Mouse (Mus musculus): ENCODE data around the gene Cic. TPM values are rescaled to one million over a fixed set of nuclear protein-coding genes. Genes with fewer than 3 reads are reported as not detected.

The Cic gene
- polyA plus RNA-seq, 1 experiment from 2014 or later, result 47.0 TPM

- Histone ChIP-seq H3K9ac (no peak overlapping the region), H3K27ac (no peak overlapping the region), H3K4me2 (replicated peaks) (no peak overlapping the region), H3K27me3 (no peaks in the 10 kb centered on the region), H3K4me1 (peaks cover 32% of the 10 kb centered on the region), H3K4me3 (no peak overlapping the region), H3K36me3 (peaks cover 37% of the 10 kb centered on the region), H3K9me3 (no peaks in the 10 kb centered on the region)
- WGBS, result 88% methylated on average over 38 of the region's 38 CpGs
- no peak for ATAC-seq (ENCODE audit: insufficient number of reproducible peaks, insufficient read depth, low FRiP score, low TSS enrichment)
These were observed 5.1 kb downstream of the Cic start for GRCm38 (mm10) chr7:25272445-25273258.

- H3K9me3 ChIP-seq, result no peaks in the 10 kb centered on the region
- H3K4me1 ChIP-seq, result peaks cover 36% of the 10 kb centered on the region
- H3K4me3 ChIP-seq, result no peak overlapping the region
- H3K27me3 ChIP-seq, result no peaks in the 10 kb centered on the region
- H3K27ac ChIP-seq, result no peak overlapping the region
- no peak overlapping the region for H3K9ac ChIP-seq
- peaks cover 37% of the 10 kb centered on the region for H3K36me3 ChIP-seq
- no peak overlapping the region for H3K4me2 ChIP-seq (replicated peaks)
- 93% methylated on average over 22 of the region's 22 CpGs for WGBS
- no peak for ATAC-seq (ENCODE audit: insufficient number of reproducible peaks, insufficient read depth, low FRiP score, low TSS enrichment)
These were observed 6.0 kb downstream of the Cic start for GRCm38 (mm10) chr7:25273259-25274241.

GRCm38 (mm10) chr7:25274571-25274970 lies 7.1 kb downstream of the Cic start:
- no peak for ATAC-seq (ENCODE audit: insufficient number of reproducible peaks, insufficient read depth, low FRiP score, low TSS enrichment)
- H3K27ac ChIP-seq, result 0 out of 2 replicates have a peak overlapping the region, but pooled peaks have one; percentile 72
- WGBS, result 66% methylated on average over 5 of the region's 5 CpGs
- H3K4me1 ChIP-seq, result peaks cover 28% of the 10 kb centered on the region
- H3K4me2 ChIP-seq (replicated peaks), result no peak overlapping the region
- no peak overlapping the region; the same call in 1 of the 2 replicates for H3K4me3 ChIP-seq
- no peaks in the 10 kb centered on the region for H3K27me3 ChIP-seq
- no peaks in the 10 kb centered on the region for H3K9me3 ChIP-seq
- H3K36me3 ChIP-seq, result peaks cover 37% of the 10 kb centered on the region
- 0 out of 2 replicates have a peak overlapping the region, but pooled peaks have one; percentile 4 for H3K9ac ChIP-seq

- 0 out of 2 replicates have a peak overlapping the region, but pooled peaks have one; percentile 4 for H3K9ac ChIP-seq
- H3K4me2 ChIP-seq (replicated peaks), result no peak overlapping the region
- no peak overlapping the region; the same call in 1 of the 2 replicates for H3K4me3 ChIP-seq
- H3K27ac ChIP-seq, result peak overlapping the region; percentile 72; the same call in 1 of the 2 replicates
- no peak for ATAC-seq (ENCODE audit: insufficient number of reproducible peaks, insufficient read depth, low FRiP score, low TSS enrichment)
- no peaks in the 10 kb centered on the region for H3K27me3 ChIP-seq
- 89% methylated on average over 3 of the region's 3 CpGs for WGBS
- no peaks in the 10 kb centered on the region for H3K9me3 ChIP-seq
- peaks cover 37% of the 10 kb centered on the region for H3K36me3 ChIP-seq
- H3K4me1 ChIP-seq, result peaks cover 25% of the 10 kb centered on the region
These were observed 7.5 kb downstream of the Cic start for GRCm38 (mm10) chr7:25274996-25275395.

- Histone ChIP-seq H3K4me2 (replicated peaks) (no peak overlapping the region), H3K4me1 (peaks cover 27% of the 10 kb centered on the region), H3K27ac (peak overlapping the region; percentile 72), H3K27me3 (no peaks in the 10 kb centered on the region), H3K9me3 (no peaks in the 10 kb centered on the region), H3K9ac (peak overlapping the region; percentile 0; the same call in 1 of the 2 replicates), H3K36me3 (peaks cover 37% of the 10 kb centered on the region), H3K4me3 (no peak overlapping the region)
- no peak for ATAC-seq (ENCODE audit: insufficient number of reproducible peaks, insufficient read depth, low FRiP score, low TSS enrichment)
- 41% methylated on average over 9 of the region's 9 CpGs for WGBS
These were observed 8.2 kb downstream of the Cic start for GRCm38 (mm10) chr7:25275555-25276298.

- peaks cover 37% of the 10 kb centered on the region for H3K4me1 ChIP-seq
- H3K9me3 ChIP-seq, result no peaks in the 10 kb centered on the region
- H3K4me2 ChIP-seq (replicated peaks), result peak overlapping the region; percentile 92
- H3K27me3 ChIP-seq, result no peaks in the 10 kb centered on the region
- peak overlapping the region; percentile 89 for H3K4me3 ChIP-seq
- H3K9ac ChIP-seq, result peak overlapping the region; percentile 61
- H3K36me3 ChIP-seq, result peaks cover 21% of the 10 kb centered on the region
- WGBS, result 82% methylated on average over 4 of the region's 4 CpGs
- H3K27ac ChIP-seq, result peak overlapping the region; percentile 99
- ATAC-seq (ENCODE audit: insufficient number of reproducible peaks, insufficient read depth, low FRiP score, low TSS enrichment), result no peak
These were observed 9.9 kb downstream of the Cic start for GRCm38 (mm10) chr7:25277405-25277804.

- H3K27me3 ChIP-seq, result no peaks in the 10 kb centered on the region
- peak overlapping the region; percentile 92 for H3K4me2 ChIP-seq (replicated peaks)
- peak overlapping the region; percentile 99 for H3K27ac ChIP-seq
- WGBS, result 9% methylated on average over 4 of the region's 4 CpGs
- no peaks in the 10 kb centered on the region for H3K9me3 ChIP-seq
- H3K36me3 ChIP-seq, result peaks cover 15% of the 10 kb centered on the region
- no peak for ATAC-seq (ENCODE audit: insufficient number of reproducible peaks, insufficient read depth, low FRiP score, low TSS enrichment)
- H3K4me1 ChIP-seq, result peaks cover 38% of the 10 kb centered on the region
- H3K9ac ChIP-seq, result peak overlapping the region; percentile 61
- peak overlapping the region; percentile 89 for H3K4me3 ChIP-seq
These were observed 10.5 kb downstream of the Cic start for GRCm38 (mm10) chr7:25277998-25278340.

GRCm38 (mm10) chr7:25278341-25279075 lies 11.0 kb downstream of the Cic start:
- peaks cover 10% of the 10 kb centered on the region for H3K36me3 ChIP-seq
- peak overlapping the region; percentile 61 for H3K9ac ChIP-seq
- H3K4me1 ChIP-seq, result peaks cover 43% of the 10 kb centered on the region
- H3K9me3 ChIP-seq, result no peaks in the 10 kb centered on the region
- peak overlapping the region; percentile 89 for H3K4me3 ChIP-seq
- ATAC-seq (ENCODE audit: insufficient number of reproducible peaks, insufficient read depth, low FRiP score, low TSS enrichment), result peak; percentile 36
- 0% methylated on average over 50 of the region's 60 CpGs for WGBS
- H3K27ac ChIP-seq, result peak overlapping the region; percentile 99
- peak overlapping the region; percentile 92 for H3K4me2 ChIP-seq (replicated peaks)
- H3K27me3 ChIP-seq, result no peaks in the 10 kb centered on the region

- Histone ChIP-seq H3K4me1 (peaks cover 50% of the 10 kb centered on the region), H3K4me2 (replicated peaks) (peak overlapping the region; percentile 92), H3K4me3 (peak overlapping the region; percentile 89), H3K27me3 (no peaks in the 10 kb centered on the region), H3K9me3 (no peaks in the 10 kb centered on the region), H3K36me3 (0 out of 2 replicates have a peak, but pooled peaks cover 4% of the 10 kb centered on the region), H3K9ac (peak overlapping the region; percentile 61), H3K27ac (peak overlapping the region; percentile 99)
- peak; percentile 36 for ATAC-seq (ENCODE audit: insufficient number of reproducible peaks, insufficient read depth, low FRiP score, low TSS enrichment)
- under 1% methylated on average over 34 of the region's 49 CpGs for WGBS
These were observed 11.8 kb downstream of the Cic start for GRCm38 (mm10) chr7:25279076-25279860.
